Mouse (Mus musculus) bone marrow macrophage, adult 2 months (primary cell): Measurements from ENCODE around the gene Avpr1b. TPM values are rescaled to one million over a fixed set of nuclear protein-coding genes. Genes with fewer than 3 reads are reported as not detected.

ENCODE experiments used
- H3K27ac ChIP-seq: 2 replicates; pipeline ENCODE4 v1.5.1; 2012; ENCODE audit warnings: low read depth, low read length; ENCODE audit not compliant: insufficient read depth
- H3K4me1 ChIP-seq: 2 replicates; pipeline ENCODE4 v1.6.1; 2012; ENCODE audit warnings: low read length; ENCODE audit not compliant: control insufficient read depth, insufficient read depth
- H3K4me3 ChIP-seq: 2 replicates; pipeline ENCODE4 v1.5.1; 2012; ENCODE audit warnings: mild to moderate bottlenecking, low read length, moderate library complexity; ENCODE audit not compliant: insufficient read depth
- CTCF ChIP-seq: IDR thresholded peaks from 2 replicates; pipeline ENCODE4 v1.5.1; 2012; ENCODE audit warnings: low read depth, mild to moderate bottlenecking, low read length, moderate library complexity
- polyA plus RNA-seq: library from polyadenylated mRNA; stranded (reverse); fragments of >200 nt; gene quantifications from 2 replicates; pipeline ENCODE4 v1.2.4, GENCODE M21; 2012; ENCODE audit not compliant: missing spikeins, insufficient read depth, insufficient read length

Avpr1b gene
- polyA plus RNA-seq, 1 experiment = not detected

- no peak overlapping the region for H3K4me3 ChIP-seq
- H3K4me1 ChIP-seq = peaks cover 15% of the 10 kb centered on the region
- no peak overlapping the region for H3K27ac ChIP-seq
- TF ChIP-seq CTCF = no peak
Measured at GRCm38 (mm10) chr1:131660716-131661472, 61.9 kb downstream of the Avpr1b start.

Other genes starting within 250 kb of the Avpr1b start
- 173 and 188 TPM in 2 replicates for gene Srgap2, start 71.9 kb upstream of the Avpr1b start, polyA plus RNA-seq
- 3.0 and 4.2 TPM in 2 replicates for gene Fam72a, start 71.3 kb upstream of the Avpr1b start, polyA plus RNA-seq
- 1.1 and 1.7 TPM in 2 replicates for gene Ctse, start 39.1 kb downstream of the Avpr1b start, polyA plus RNA-seq
- gene Rab7b, start 89.5 kb downstream of the Avpr1b start, polyA plus RNA-seq = 115 and 157 TPM in 2 replicates
- not detected in 2 replicates for gene Slc26a9, start 144.8 kb downstream of the Avpr1b start, polyA plus RNA-seq
- gene Pm20d1, start 198.1 kb downstream of the Avpr1b start, polyA plus RNA-seq = not detected in 2 replicates
- gene Slc41a1, start 228.3 kb downstream of the Avpr1b start, polyA plus RNA-seq = 7.8 and 9.3 TPM in 2 replicates